Mouse (Mus musculus) brain, embryonic 14.5 days (tissue): ENCODE data around the gene Adamts9.

ENCODE experiments used
- CTCF ChIP-seq: fragments of 200-500 bp; IDR thresholded peaks from 2 replicates; pipeline ENCODE4 v1.5.1; 2012; ENCODE audit warnings: inconsistent platforms, mild to moderate bottlenecking, moderate library complexity, borderline replicate concordance; ENCODE audit not compliant: insufficient read depth, insufficient read length; ENCODE audit errors: extremely low read depth
- POLR2A ChIP-seq: fragments of 200-500 bp; IDR thresholded peaks from 2 replicates; pipeline ENCODE4 v1.6.1; 2012; ENCODE audit warnings: mild to moderate bottlenecking, inconsistent platforms, borderline replicate concordance; ENCODE audit not compliant: poor library complexity, insufficient read depth, insufficient read length, severe bottlenecking; ENCODE audit errors: extremely low read depth

- TF ChIP-seq POLR2A = no peak
- no peak for TF ChIP-seq CTCF
These were observed 51.8 kb downstream of the Adamts9 start for GRCm38 (mm10) chr6:92891535-92891934.
